Mouse (Mus musculus) cerebellum, postnatal 14 days (tissue): ENCODE data around the gene Apon.
"Not testable (repeated sequence)": the region's sequence is repeated elsewhere in the genome, so short reads cannot be mapped to it uniquely, and the experiment has no call there.

Experiments
- DNase-seq, 2 experiments: peaks; one replicate each; pipeline ENCODE4 v3.0.0; 2021; ENCODE audit warnings: mixed read lengths in 2 of 2

The Apon gene

GRCm38 (mm10) chr10:128236321-128236720, 17.6 kb upstream of the Apon start:
- no peak for DNase-seq

- peak; percentile 33 to 55 for DNase-seq
Measured at GRCm38 (mm10) chr10:128237807-128238480, 16.0 kb upstream of the Apon start.

- DNase-seq = no peak
Measured at GRCm38 (mm10) chr10:128239140-128239539, 14.8 kb upstream of the Apon start.

- no peak for DNase-seq
Measured at GRCm38 (mm10) chr10:128240131-128240530, 13.8 kb upstream of the Apon start.

GRCm38 (mm10) chr10:128243252-128243651, 10.6 kb upstream of the Apon start:
- DNase-seq = no peak

DNA sequence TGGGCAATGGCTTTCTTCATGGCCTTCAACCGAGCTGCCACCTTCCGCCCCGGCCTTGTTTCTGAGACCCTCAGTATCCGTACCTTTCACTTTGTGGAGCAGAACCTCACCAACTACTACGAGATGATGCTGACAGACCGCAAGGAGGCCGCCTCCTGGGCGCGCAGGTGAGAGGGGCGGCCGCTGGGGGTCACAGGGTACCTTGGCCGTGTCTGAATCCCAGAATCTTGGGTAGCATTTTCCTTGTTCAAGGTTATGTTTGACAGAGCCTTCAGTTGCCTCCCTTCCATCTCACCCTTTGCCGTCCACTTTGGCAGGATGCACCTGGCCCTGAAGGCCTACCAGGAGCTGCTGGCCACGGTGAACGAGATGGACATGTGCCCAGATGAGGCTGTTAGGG, 9.8 kb upstream of the Apon start:
- DNase-seq = no peak

DNA sequence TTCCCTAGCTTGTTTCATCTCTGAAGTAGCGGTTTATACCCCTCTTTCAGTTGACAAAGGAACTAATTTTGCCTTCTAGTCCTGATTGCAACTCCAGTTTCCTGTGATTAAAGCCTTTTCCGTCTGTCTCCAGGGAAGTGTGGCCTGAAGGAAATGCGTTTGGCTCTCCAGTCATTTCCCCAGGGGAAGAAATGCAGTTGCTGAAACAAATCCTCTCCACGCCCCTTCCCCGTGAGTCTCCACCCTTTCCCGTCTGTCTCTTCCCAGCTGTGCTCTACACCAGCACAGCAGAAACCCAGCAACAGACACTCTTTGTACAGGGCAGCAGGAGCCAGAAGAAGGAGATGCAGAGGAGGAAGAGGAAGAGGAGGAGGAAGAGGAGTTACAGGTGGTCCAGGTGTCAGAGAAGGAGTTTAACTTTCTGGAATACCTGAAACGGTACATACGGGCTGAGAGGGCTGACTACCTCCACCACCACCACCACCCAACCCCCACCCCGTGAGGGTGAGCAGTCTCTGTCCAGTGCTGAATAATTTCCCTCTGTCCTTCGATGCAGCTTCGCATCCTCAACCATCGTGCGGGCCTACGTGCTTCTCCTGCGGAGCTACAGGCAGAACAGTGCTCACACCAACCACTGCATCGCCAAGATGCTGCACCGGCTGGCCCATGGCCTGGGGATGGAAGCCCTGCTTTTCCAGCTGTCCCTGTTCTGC, 6.7 kb upstream of the Apon start:
- no peak for DNase-seq

DNA sequence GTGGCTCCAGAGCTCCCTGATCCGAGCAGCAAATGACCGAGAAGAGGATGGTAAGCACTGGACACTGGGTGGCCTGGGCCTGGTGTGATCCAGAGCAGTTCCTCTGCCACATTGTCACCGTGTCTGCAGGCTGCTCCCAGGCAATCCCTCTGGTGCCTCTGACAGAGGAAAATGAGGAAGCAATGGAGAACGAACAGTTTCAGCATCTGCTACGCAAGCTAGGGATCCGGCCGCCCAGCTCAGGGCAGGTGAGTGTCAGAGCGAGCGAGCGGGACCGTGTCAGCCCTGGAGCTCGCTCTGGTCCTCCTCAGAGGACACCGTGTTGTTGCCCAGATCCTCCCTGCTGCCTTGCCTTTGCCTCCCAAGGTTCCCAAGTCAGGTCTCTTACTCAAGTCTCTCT, 3.3 kb upstream of the Apon start:
- DNase-seq = no peak

GRCm38 (mm10) chr10:128255925-128256324, 2.0 kb downstream of the Apon start:
- DNase-seq = no peak

- no peak for DNase-seq
Measured at GRCm38 (mm10) chr10:128256328-128256727, 2.4 kb downstream of the Apon start.

GRCm38 (mm10) chr10:128258953-128259352, 5.1 kb downstream of the Apon start:
- no peak for DNase-seq

DNA sequence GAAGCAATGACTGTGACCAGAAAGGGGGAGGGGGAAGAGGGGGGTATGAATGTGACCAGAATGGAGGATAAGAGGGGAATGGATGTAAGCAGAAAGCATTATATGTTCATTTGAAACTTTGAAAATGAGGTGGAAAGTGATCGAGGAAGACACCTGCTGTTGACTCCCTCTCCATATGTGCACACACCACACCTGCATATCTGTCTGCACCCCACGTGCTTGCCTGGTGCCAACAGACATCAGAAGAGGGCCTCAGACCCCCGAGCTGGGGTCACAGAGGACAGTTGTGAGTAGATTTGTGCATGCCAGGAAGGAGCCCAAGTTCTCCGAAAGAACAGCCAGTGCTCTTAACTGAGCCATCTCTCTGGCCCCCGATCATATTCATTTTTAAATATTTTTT, 6.0 kb downstream of the Apon start:
- no peak for DNase-seq

GRCm38 (mm10) chr10:128260376-128260775, 6.5 kb downstream of the Apon start:
- not testable (repeated sequence) for DNase-seq

DNA sequence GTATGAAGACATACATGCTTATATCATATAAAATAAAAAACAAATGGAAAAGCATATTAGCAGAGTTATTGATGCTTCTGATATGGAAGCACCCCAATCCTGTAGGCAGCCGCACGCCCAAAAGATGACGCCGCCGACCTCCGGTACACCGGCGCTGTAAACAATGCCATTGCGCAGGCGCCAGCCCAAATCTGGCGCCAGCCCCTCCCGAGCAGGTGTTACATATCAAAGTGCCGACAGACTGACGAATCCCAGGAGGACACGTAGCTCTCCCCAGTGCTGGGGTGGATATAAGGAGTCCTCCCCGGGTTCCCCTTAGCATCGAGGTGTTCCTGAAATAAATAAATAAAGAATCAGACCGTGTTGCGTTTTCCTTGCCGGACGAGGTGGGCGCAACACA, 8.4 kb downstream of the Apon start:
- no peak for DNase-seq

DNA sequence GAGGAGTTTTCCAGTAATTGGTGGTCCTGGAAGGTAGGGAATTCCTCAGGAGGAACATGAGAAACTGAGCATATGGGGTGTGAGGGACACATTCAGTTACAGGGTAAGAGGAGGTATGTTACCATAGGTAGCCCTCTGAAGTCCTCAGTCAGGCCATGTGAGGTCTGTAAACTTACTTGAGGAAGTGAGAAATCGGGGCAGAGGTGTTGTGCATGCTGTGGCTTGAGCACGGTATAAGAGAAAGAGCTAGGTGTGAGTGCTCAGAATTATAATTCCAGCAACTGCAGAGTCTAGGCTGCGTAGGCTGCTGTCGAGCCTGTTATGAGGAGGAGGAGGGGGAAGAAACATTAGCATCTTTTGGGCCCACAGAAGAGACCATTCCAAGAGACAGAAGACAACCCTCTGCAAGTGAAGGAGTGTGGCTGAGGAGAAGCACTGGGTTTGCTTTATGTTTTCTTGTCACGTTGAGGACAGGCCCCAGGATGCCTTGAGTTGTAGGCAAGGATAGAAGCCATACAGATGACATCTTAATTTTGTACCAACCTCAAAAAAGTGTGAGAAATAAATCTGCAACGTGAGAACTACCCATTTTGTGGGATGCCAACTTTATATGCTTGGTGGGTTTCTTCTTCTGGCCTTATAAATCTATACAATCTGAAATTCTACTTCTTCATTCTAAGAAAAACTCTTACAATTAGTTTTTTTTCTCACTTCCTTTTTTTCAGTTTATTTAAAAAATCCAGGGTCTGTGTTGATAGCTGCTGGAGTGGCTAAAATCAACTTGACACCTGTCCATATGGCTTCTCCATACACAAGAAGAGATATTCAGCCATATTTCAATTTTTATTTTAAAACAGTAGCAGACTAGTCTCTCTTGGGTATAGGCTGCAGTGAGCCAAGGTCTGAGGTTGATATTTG, 9.8 kb downstream of the Apon start:
- no peak for DNase-seq

GRCm38 (mm10) chr10:128268371-128268770, 14.5 kb downstream of the Apon start, which contains the start of gene Apof:
Apof (plus strand) TSS chr10:128268671.
- DNase-seq = no peak

- no peak for DNase-seq
Measured at GRCm38 (mm10) chr10:128269206-128269910, 15.5 kb downstream of the Apon start.

DNA sequence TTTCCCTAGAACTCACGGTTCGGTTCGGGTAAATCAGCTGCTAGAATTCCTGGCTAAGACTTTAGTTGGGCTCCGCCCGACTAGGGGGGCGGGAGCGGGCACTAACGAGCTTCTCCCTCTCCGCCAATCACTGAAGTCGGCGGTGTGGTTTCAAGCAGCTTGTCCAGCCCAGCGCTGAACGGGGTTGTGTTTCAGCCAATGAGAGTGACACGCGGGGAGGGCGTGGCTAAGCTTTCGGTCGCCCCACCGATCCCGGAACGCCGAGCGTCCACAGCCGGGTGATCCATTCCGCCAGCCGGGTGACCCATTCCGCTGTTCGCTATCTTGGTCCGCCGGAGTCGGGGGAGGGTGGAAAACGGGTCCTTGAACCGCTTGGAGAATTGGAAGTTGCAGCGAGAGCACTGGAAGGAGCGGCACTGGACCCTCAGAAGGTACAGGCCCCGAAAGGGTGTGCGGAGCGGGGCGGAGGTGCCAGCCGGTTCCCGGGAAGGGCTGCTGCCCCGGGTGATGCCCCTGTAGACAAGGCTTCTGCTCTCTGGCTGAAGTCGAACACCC, 16.5 kb downstream of the Apon start, which contains the start of gene Stat2:
TSS of gene Stat2 (plus strand) at position 273 of the 555 bp plus-strand sequence.
- DNase-seq = peak; percentile 97

DNA sequence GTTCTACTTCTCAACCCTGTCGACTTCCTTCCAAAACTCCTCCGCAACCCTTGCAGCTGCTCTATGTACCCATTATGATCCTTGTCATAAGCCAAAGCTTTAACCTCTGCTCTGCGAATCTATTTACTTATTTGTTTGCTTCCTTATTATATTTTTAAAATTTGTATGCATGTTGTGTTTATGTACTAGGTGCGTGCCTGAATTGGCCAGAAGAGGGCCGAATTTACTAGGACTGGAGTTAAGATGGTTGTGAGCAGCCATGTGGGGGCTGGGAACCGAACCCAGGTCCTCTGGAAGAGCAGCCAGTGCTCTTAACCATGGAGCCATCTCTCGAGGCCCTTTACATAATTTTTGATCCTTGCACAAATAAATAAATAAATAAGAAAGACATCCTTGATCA, 17.0 kb downstream of the Apon start:
- DNase-seq = peak in 1 of 2 experiments; percentile 46

- no peak for DNase-seq
Measured at GRCm38 (mm10) chr10:128271883-128272282, 18.0 kb downstream of the Apon start.

DNA sequence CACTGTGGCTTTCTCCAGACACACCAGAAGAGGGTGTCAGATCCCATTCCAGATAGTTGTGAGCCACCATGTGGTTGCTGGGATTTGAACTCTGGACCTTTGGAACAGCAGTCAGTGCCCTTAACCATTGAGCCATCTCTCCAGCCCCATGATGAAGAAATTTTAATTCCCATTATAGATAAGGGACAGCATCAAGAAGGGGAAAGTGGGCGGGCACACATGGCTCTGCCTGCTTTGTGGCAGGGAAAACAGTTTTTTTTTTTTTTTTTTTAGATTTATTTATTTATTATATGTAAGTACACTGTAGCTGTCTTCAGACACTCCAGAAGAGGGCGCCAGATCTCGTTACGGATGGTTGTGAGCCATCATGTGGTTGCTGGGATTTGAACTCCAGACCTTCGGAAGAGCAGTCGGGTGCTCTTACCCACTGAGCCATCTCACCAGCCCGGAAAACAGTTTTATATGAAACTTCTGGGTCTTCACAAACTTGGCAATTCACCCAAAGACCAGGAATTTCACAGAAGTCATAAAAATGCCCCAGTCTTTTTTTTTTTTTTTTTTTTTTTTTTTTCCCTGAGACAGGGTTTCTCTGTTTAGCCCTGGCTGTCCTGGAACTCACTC, 19.0 kb downstream of the Apon start:
- DNase-seq = not testable (repeated sequence)

DNA sequence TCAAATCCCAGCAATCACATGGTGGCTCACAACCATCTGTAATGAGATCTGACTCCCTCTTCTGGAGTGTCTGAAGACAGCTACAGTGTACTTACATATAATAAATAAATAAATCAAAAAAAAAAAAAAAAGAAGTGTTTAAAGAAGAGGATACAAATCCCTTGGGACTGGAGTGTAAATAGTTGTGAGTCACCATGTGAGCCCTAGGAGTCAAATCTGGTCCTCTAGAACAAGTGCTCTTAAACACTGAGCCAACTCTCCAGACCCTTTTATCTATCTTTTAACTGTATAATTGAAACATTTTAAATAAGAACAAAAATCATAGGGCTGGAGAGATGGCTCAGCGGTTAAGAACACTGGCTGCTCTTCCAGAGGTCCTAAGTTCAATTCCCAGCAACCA, 21.5 kb downstream of the Apon start:
- DNase-seq = not testable (repeated sequence)
